ENCODE assay signal across 10 mouse cellular contexts in genomic region chr3:52925223-52925622, GRCm38 (mm10).
DNase-seq lines count a peak whose midpoint lies in the region; ATAC-seq and TF ChIP-seq lines count a peak whose summit lies in the region.
"Had no signal": no experiment of that assay in that cellular context is flagged by ENCODE, and none has a peak within 500 bp of the region (broad histone marks: within the 10 kb centered on the region; RNA-seq: fewer than 3 reads in every experiment).

No protein-coding gene starts in this region.

- WGBS in heart, postnatal 0 days: 53% methylated on average over 3 of the region's 3 CpGs
- WGBS in embryonic facial prominence, embryonic 10.5 days: 59% methylated on average over 3 of the region's 3 CpGs

- no peaks in the 10 kb centered on the region for H3K4me1 ChIP-seq in heart, postnatal 0 days (ENCODE audit: control insufficient read depth, insufficient read depth)
- peaks cover 12% of the 10 kb centered on the region for H3K4me1 ChIP-seq in embryonic facial prominence, embryonic 10.5 days
- H3K4me1 ChIP-seq: limb, embryonic 12.5 days had no signal

- no peak overlapping the region for H3K4me3 ChIP-seq in heart, postnatal 0 days (ENCODE audit: low read depth, low read length)
- H3K4me3 ChIP-seq in embryonic facial prominence, embryonic 10.5 days: no peak overlapping the region
- H3K4me3 ChIP-seq: embryonic facial prominence, embryonic 12.5 days; limb, embryonic 12.5 days had no signal

- peak; percentile 42 for TF ChIP-seq CTCF in heart, postnatal 0 days (IDR thresholded peaks at IDR 0.05; ENCODE audit: low read depth)

- no peak for DNase-seq in heart, postnatal 0 days (ENCODE audit: low spot score)
- no peak for DNase-seq in heart, postnatal 25 days (ENCODE audit: low spot score)
- DNase-seq in urinary bladder, postnatal 14 days (ENCODE audit: low spot score): peak; percentile 33
- no peak for DNase-seq in urinary bladder, adult 18-20 months (ENCODE audit: low spot score in 2 of 2)
- peak; percentile 28 for DNase-seq in embryonic facial prominence, embryonic 10.5 days (ENCODE audit: low spot score)
- DNase-seq in retina, postnatal 1 day: peak; percentile 38
- DNase-seq in right cerebral cortex, postnatal 36 days (ENCODE audit: low spot score in 2 of 2): no peak
- DNase-seq in layer of hippocampus, adult 9-10 months (ENCODE audit: low spot score): no peak

- intact Hi-C loops in heart, postnatal 25 days (cut with DNase I): no loop called here

- ATAC-seq in heart, postnatal 0 days (ENCODE audit: insufficient read depth, low read depth): no peak

- H3K4me2 ChIP-seq in heart, postnatal 0 days (ENCODE audit: low read depth, low read length): no peak overlapping the region
- H3K4me2 ChIP-seq: embryonic facial prominence, embryonic 12.5 days; limb, embryonic 12.5 days had no signal

- H3K27ac ChIP-seq in heart, postnatal 0 days (ENCODE audit: low read depth): no peak overlapping the region
- no peak overlapping the region for H3K27ac ChIP-seq in embryonic facial prominence, embryonic 10.5 days (replicated peaks)
- H3K27ac ChIP-seq: embryonic facial prominence, embryonic 12.5 days; limb, embryonic 12.5 days had no signal

- no peaks in the 10 kb centered on the region for H3K9me3 ChIP-seq in heart, postnatal 0 days (replicated peaks; ENCODE audit: control insufficient read depth, low read length)
- H3K9me3 ChIP-seq in embryonic facial prominence, embryonic 10.5 days: 0 out of 2 replicates have a peak, but pooled peaks cover 2% of the 10 kb centered on the region
- H3K9me3 ChIP-seq: embryonic facial prominence, embryonic 12.5 days had no signal

- no peak for TF ChIP-seq EP300 in heart, postnatal 0 days (IDR thresholded peaks at IDR 0.05; ENCODE audit: low read depth)

- H3K36me3 ChIP-seq in heart, postnatal 0 days (replicated peaks; ENCODE audit: control insufficient read depth, insufficient read depth, low read length): no peaks in the 10 kb centered on the region
- H3K36me3 ChIP-seq in embryonic facial prominence, embryonic 10.5 days (replicated peaks): no peaks in the 10 kb centered on the region
- H3K36me3 ChIP-seq: embryonic facial prominence, embryonic 12.5 days; limb, embryonic 12.5 days had no signal

- no peak overlapping the region for H3K9ac ChIP-seq in heart, postnatal 0 days (replicated peaks; ENCODE audit: low read depth, low read length)
- H3K9ac ChIP-seq: embryonic facial prominence, embryonic 12.5 days; limb, embryonic 12.5 days had no signal

- no peaks in the 10 kb centered on the region for H3K27me3 ChIP-seq in heart, postnatal 0 days (ENCODE audit: control insufficient read depth, insufficient read depth, low read length)
- H3K27me3 ChIP-seq in embryonic facial prominence, embryonic 10.5 days (replicated peaks; ENCODE audit: low read depth, poor library complexity, severe bottlenecking): no peaks in the 10 kb centered on the region
- H3K27me3 ChIP-seq: embryonic facial prominence, embryonic 12.5 days; limb, embryonic 12.5 days had no signal

Comparison
In these comparisons a context has a peak if more than half of its experiments do, and no peak if none do; other contexts are left out.
1. DNase-seq: peak in urinary bladder, postnatal 14 days (single experiment), embryonic facial prominence, embryonic 10.5 days (single experiment) and retina, postnatal 1 day (single experiment); none in heart, postnatal 0 days (single experiment), heart, postnatal 25 days (single experiment), urinary bladder, adult 18-20 months (0 of 2), right cerebral cortex, postnatal 36 days (0 of 2) and layer of hippocampus, adult 9-10 months (single experiment).